Mouse (Mus musculus) inflammation-experienced regulatory T-cells (primary cell): ENCODE results near the gene Suox. TPM values are rescaled to one million over a fixed set of nuclear protein-coding genes. Genes with fewer than 3 reads are reported as not detected.

ENCODE experiments used
- polyA plus RNA-seq, 2 experiments: library from polyadenylated mRNA; unstranded; fragments of 100-300 nt; shearing (Covaris generic); gene quantifications; one replicate each; pipeline ENCODE4 v1.2.1; 2017

Gene Suox
- 10 to 100 TPM; 46.6 to 47.9 TPM for polyA plus RNA-seq

GRCm38 (mm10) chr10:128673763-128674468 is at the start of gene Suox:
Gene Suox (minus strand): TSS chr10:128674073.

GRCm38 (mm10) chr10:128704491-128705316 is 30.8 kb upstream of the Suox start, which contains the start of gene Cdk2:
Gene Cdk2 (minus strand): TSS chr10:128705031.

GRCm38 (mm10) chr10:128703895-128704294 is 30.0 kb upstream of the Suox start, which contains the start of gene Pmel:
Gene Pmel (plus strand): TSS chr10:128704195.

GRCm38 (mm10) chr10:128695992-128696807 is 22.3 kb upstream of the Suox start, which contains the start of gene Rab5b:
Gene Rab5b (minus strand): TSS chr10:128696264.

GRCm38 (mm10) chr10:128645111-128646011 is 28.5 kb downstream of the Suox start, which contains the start of gene Ikzf4:
Gene Ikzf4 (minus strand): TSS chr10:128645991.

GRCm38 (mm10) chr10:128626311-128627310 is 47.3 kb downstream of the Suox start, which contains the start of gene Rps26:
Gene Rps26 (minus strand): TSS chr10:128626747.

Other genes starting within 250 kb of the Suox start
- gene Smarcc2, start 214.8 kb downstream of the Suox start, polyA plus RNA-seq, result 100 to 1,000 TPM; 111 to 120 TPM
- gene Myl6, start 179.9 kb downstream of the Suox start, polyA plus RNA-seq, result 1,000 to 10,000 TPM; 1,313 to 1,615 TPM
- 1 to 10 TPM; 2.7 to 4.7 TPM for gene Myl6b, start 175.4 kb downstream of the Suox start, polyA plus RNA-seq
- gene Esyt1, start 148.2 kb downstream of the Suox start, polyA plus RNA-seq, result 100 to 1,000 TPM; 216 to 394 TPM
- gene Zc3h10, start 126.3 kb downstream of the Suox start, polyA plus RNA-seq, result 10 to 100 TPM; 22.0 to 27.4 TPM
- gene Rpl41, start 124.8 kb downstream of the Suox start, polyA plus RNA-seq, result 1,000 to 10,000 TPM; 2,016 to 2,109 TPM
- gene Pa2g4, start 108.1 kb downstream of the Suox start, polyA plus RNA-seq, result 10 to 100 TPM; 26.4 to 30.0 TPM
- 1 to 10 TPM; 2.9 to 8.1 TPM for gene Erbb3, start 84.4 kb downstream of the Suox start, polyA plus RNA-seq
- gene Rps26, start 47.3 kb downstream of the Suox start, polyA plus RNA-seq, result 100 to 1,000 TPM; 473 to 520 TPM
- 100 to 1,000 TPM in 1 of 2 experiments, 10 to 100 TPM in 1; 71.0 to 105 TPM for gene Ikzf4, start 28.1 kb downstream of the Suox start, polyA plus RNA-seq
- 10 to 100 TPM; 44.2 to 45.0 TPM for gene Rab5b, start 22.2 kb upstream of the Suox start, polyA plus RNA-seq
- gene Pmel, start 30.1 kb upstream of the Suox start, polyA plus RNA-seq, result 1 to 10 TPM; 2.9 to 5.1 TPM
- 10 to 100 TPM; 33.2 to 43.0 TPM for gene Cdk2, start 31.0 kb upstream of the Suox start, polyA plus RNA-seq
- 100 to 1,000 TPM; 564 to 912 TPM for gene Dgka, start 70.8 kb upstream of the Suox start, polyA plus RNA-seq
- 10 to 100 TPM; 30.7 to 44.7 TPM for gene Pym1, start 73.8 kb upstream of the Suox start, polyA plus RNA-seq
- gene Mmp19, start 116.8 kb upstream of the Suox start, polyA plus RNA-seq, result 1 to 10 TPM in 1 of 2 experiments, under 1 TPM in 1; 0.27 to 1.1 TPM
- 100 to 1,000 TPM in 1 of 2 experiments, 10 to 100 TPM in 1; 99.0 to 113 TPM for gene Dnajc14, start 130.0 kb upstream of the Suox start, polyA plus RNA-seq
- gene Tmem198b, start 130.3 kb upstream of the Suox start, polyA plus RNA-seq, result 1 to 10 TPM; 2.2 to 4.1 TPM
- 100 to 1,000 TPM; 138 to 144 TPM for gene Sarnp, start 143.3 kb upstream of the Suox start, polyA plus RNA-seq
- 10 to 100 TPM; 65.4 to 69.2 TPM for gene Ormdl2, start 147.6 kb upstream of the Suox start, polyA plus RNA-seq
- 1 to 10 TPM; 2.9 TPM for gene Gdf11, start 217.6 kb upstream of the Suox start, polyA plus RNA-seq
- gene Cd63, start 226.9 kb upstream of the Suox start, polyA plus RNA-seq, result 1 to 10 TPM in 1 of 2 experiments, under 1 TPM in 1; 0.86 to 6.2 TPM
- gene Rdh5, start 248.8 kb upstream of the Suox start, polyA plus RNA-seq, result 10 to 100 TPM; 13.9 to 24.2 TPM
- gene Bloc1s1, start 250.0 kb upstream of the Suox start, polyA plus RNA-seq, result 100 to 1,000 TPM; 113 to 188 TPM